Mouse (Mus musculus) kidney, adult 2 months (tissue): ENCODE results near the gene Fsip1.

ENCODE experiments used
- CTCF ChIP-seq: fragments of 200-500 bp; conservative IDR thresholded peaks from 2 replicates; pipeline ENCODE4 v1.5.1; 2011; ENCODE audit warnings: low read depth, mild to moderate bottlenecking, control low read depth, low read length, moderate library complexity, mixed read lengths; ENCODE audit not compliant: insufficient read depth, insufficient read length
- POLR2A ChIP-seq: fragments of 200-500 bp; IDR thresholded peaks from one replicate; pipeline ENCODE4 v1.6.1; 2011; ENCODE audit warnings: low read depth, low read length, control low read depth

- TF ChIP-seq CTCF (no peak), POLR2A (no peak)
Measured at GRCm38 (mm10) chr2:118149855-118150563, 106.8 kb downstream of the Fsip1 start.
